Mouse (Mus musculus) layer of hippocampus, adult 2 months (tissue): ENCODE data around the gene Ankrd2. TPM values are rescaled to one million over a fixed set of nuclear protein-coding genes. Genes with fewer than 3 reads are reported as not detected.

Experiments used
- DNase-seq, 2 experiments: peaks; one replicate each; pipeline ENCODE4 v3.0.0; 2022; ENCODE audit warnings: low spot score in 2 of 2
- H3K27ac ChIP-seq: fragments of 200-600 bp; 2 replicates; pipeline ENCODE4 v1.8.1; 2022
- H3K4me3 ChIP-seq: fragments of 200-600 bp; 2 replicates; pipeline ENCODE4 v1.8.1; 2022; ENCODE audit warnings: mild to moderate bottlenecking
- CTCF ChIP-seq: fragments of 200-600 bp; conservative IDR thresholded peaks from 2 replicates; pipeline ENCODE4 v1.8.1; 2022; ENCODE audit warnings: antibody characterized with exemption, mild to moderate bottlenecking, moderate library complexity
- total RNA-seq, 2 experiments: library from RNA; stranded (reverse); gene quantifications; 2 replicates each; pipeline ENCODE4 v1.2.3; 2021

Ankrd2 gene
- total RNA-seq, 2 experiments from 2014 or later = not detected

DNA sequence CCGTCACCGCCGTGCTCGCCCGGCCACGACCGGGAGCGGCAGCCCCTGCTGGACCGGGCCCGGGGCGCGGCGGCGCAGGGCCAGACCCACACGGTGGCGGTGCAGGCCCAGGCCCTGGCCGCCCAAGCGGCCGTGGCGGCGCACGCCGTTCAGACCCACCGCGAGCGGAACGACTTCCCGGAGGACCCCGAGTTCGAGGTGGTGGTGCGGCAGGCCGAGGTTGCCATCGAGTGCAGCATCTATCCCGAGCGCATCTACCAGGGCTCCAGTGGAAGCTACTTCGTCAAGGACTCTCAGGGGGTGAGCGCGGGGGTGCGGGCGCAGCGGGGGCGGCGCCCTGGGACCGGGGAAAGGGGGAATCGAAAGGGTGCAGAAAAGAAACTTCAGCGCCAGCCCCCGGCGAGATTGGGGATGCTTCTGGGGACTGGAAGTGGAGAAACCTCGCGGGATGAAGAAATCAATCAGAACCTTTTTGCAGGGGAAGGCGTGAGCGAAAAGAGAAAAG lies 54.9 kb downstream of the Ankrd2 start:
- no peak for TF ChIP-seq CTCF

More for the DNA sequence above, 54.9 kb downstream of the Ankrd2 start:
- peak overlapping the region; percentile 74 for H3K4me3 ChIP-seq
- peak; percentile 10 to 32 for DNase-seq
- H3K27ac ChIP-seq = peak overlapping the region; percentile 86

Other genes starting within 250 kb of the Ankrd2 start
- 1 to 10 TPM; 2.2 to 2.5 TPM for gene Arhgap19, start 234.0 kb upstream of the Ankrd2 start, total RNA-seq
- 10 to 100 TPM; 22.0 to 27.1 TPM for gene Frat1, start 206.0 kb upstream of the Ankrd2 start, total RNA-seq
- gene Frat2, start 187.9 kb upstream of the Ankrd2 start, total RNA-seq = 10 to 100 TPM; 10.7 to 11.7 TPM
- 10 to 100 TPM; 33.4 to 34.2 TPM for gene Rrp12, start 139.8 kb upstream of the Ankrd2 start, total RNA-seq
- 100 to 1,000 TPM; 502 to 540 TPM for gene Pgam1, start 124.1 kb upstream of the Ankrd2 start, total RNA-seq
- gene Exosc1, start 102.6 kb upstream of the Ankrd2 start, total RNA-seq = 10 to 100 TPM; 27.6 to 35.4 TPM
- gene Zdhhc16, start 102.5 kb upstream of the Ankrd2 start, total RNA-seq = 10 to 100 TPM; 45.2 to 47.3 TPM
- gene Mms19, start 54.8 kb upstream of the Ankrd2 start, total RNA-seq = 10 to 100 TPM; 30.9 to 39.2 TPM
- gene Ubtd1, start 54.2 kb upstream of the Ankrd2 start, total RNA-seq = 10 to 100 TPM; 14.0 to 14.6 TPM
- 1 to 10 TPM; 7.4 to 8.6 TPM for gene Hoga1, start 9.6 kb downstream of the Ankrd2 start, total RNA-seq
- 1 to 10 TPM; 1.6 to 1.9 TPM for gene 4933411K16Rik, start 16.2 kb downstream of the Ankrd2 start, total RNA-seq
- gene Morn4, start 50.4 kb downstream of the Ankrd2 start, total RNA-seq = 10 to 100 TPM; 65.6 to 67.0 TPM
- 10 to 100 TPM; 62.5 to 68.2 TPM for gene Pi4k2a, start 54.5 kb downstream of the Ankrd2 start, total RNA-seq
- gene Avpi1, start 93.1 kb downstream of the Ankrd2 start, total RNA-seq = 10 to 100 TPM; 18.0 to 20.7 TPM
- 1 to 10 TPM; 7.0 to 8.3 TPM for gene Marveld1, start 111.4 kb downstream of the Ankrd2 start, total RNA-seq
- 100 to 1,000 TPM in 1 of 2 experiments, 10 to 100 TPM in 1; 91.7 to 101 TPM for gene Zfyve27, start 128.0 kb downstream of the Ankrd2 start, total RNA-seq
- gene Sfrp5, start 166.3 kb downstream of the Ankrd2 start, total RNA-seq = under 1 TPM; 0.25 to 0.26 TPM
- gene Golga7b, start 211.6 kb downstream of the Ankrd2 start, total RNA-seq = 10 to 100 TPM; 61.3 to 64.6 TPM